Mouse (Mus musculus) limb, embryonic 11.5 days (tissue): ENCODE results near the gene Rybp. TPM values are rescaled to one million over a fixed set of nuclear protein-coding genes. Genes with fewer than 3 reads are reported as not detected.

Source experiments
- ATAC-seq: fragments of 200-750 bp; cut with Nextera tagmentation; 2 replicates; pipeline ENCODE4 v1.8.0; 2017; ENCODE audit warnings: low read depth; ENCODE audit not compliant: insufficient number of reproducible peaks, low FRiP score, low TSS enrichment
- DNase-seq: peaks from one replicate; pipeline ENCODE4 v3.0.0-alpha.2; 2015; ENCODE audit warnings: low spot score
- H3K27ac ChIP-seq: fragments of 300-500 bp; sonication (generic); replicated peaks from 2 replicates; pipeline ENCODE4 v1.5.1; 2014; ENCODE audit warnings: low read depth, mild to moderate bottlenecking, low read length
- H3K27me3 ChIP-seq: fragments of 300-500 bp; sonication (generic); 2 replicates; pipeline ENCODE4 v1.6.1; 2014; ENCODE audit warnings: mild to moderate bottlenecking, low read length, mixed read lengths; ENCODE audit not compliant: control insufficient read depth, insufficient read depth
- H3K36me3 ChIP-seq: fragments of 300-500 bp; sonication (generic); 2 replicates; pipeline ENCODE4 v1.6.1; 2014; ENCODE audit warnings: mild to moderate bottlenecking, low read length, moderate library complexity, mixed read lengths; ENCODE audit not compliant: control insufficient read depth, insufficient read depth
- H3K4me1 ChIP-seq: fragments of 300-500 bp; sonication (generic); 2 replicates; pipeline ENCODE4 v1.6.1; 2014; ENCODE audit warnings: low read length, mixed read lengths; ENCODE audit not compliant: control insufficient read depth, insufficient read depth
- H3K4me2 ChIP-seq: fragments of 300-500 bp; sonication (generic); 2 replicates; pipeline ENCODE4 v1.6.1; 2014; ENCODE audit warnings: low read depth, mild to moderate bottlenecking, moderate library complexity; ENCODE audit not compliant: severe bottlenecking
- H3K4me3 ChIP-seq: fragments of 300-500 bp; sonication (generic); 2 replicates; pipeline ENCODE4 v1.5.1; 2014; ENCODE audit warnings: low read depth, low read length
- H3K9ac ChIP-seq: fragments of 300-500 bp; sonication (generic); 2 replicates; pipeline ENCODE4 v1.6.1; 2014; ENCODE audit warnings: mild to moderate bottlenecking, low read length
- H3K9me3 ChIP-seq: fragments of 300-500 bp; sonication (generic); 2 replicates; pipeline ENCODE4 v1.6.1; 2016; ENCODE audit warnings: low read length; ENCODE audit not compliant: control insufficient read depth
- WGBS: fragments of 180-500 bp; shearing (Covaris S2); extraction: QIAGEN DNeasy Blood & Tissue Kit; methylation state at CpG from one replicate; pipeline ENCODE4 v1.1.7; 2014; 5-methylcytosine and 5-hydroxymethylcytosine counted together
- polyA plus RNA-seq: library from polyadenylated mRNA; unstranded; fragments of >200 nt; fragmentation: Nextera tagmentation; extraction: Ambion mirVana; gene quantifications from 2 replicates; pipeline ENCODE4 v1.2.1, GENCODE M21; 2014

Gene Rybp
- polyA plus RNA-seq, 1 experiment from 2014 or later: 16.0 TPM

DNA sequence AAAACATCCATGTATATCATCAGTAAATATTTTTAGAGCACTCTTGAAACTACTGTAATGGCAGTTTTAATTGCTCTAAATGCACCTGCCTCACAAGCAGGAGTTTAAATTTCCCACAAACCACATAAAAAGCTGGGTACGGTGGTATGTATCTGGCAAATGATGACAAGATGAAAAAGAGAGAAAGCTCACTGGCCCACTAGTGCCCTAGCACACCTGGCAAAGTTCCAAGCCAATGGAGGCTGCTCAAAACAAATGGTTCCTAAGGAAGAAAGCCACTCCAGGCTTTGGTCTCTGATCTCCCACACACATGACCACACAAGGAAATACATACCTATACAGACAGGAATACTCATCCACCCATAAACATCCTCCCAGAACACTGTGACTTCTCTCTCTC lies 31.9 kb downstream of the Rybp start:
- Histone ChIP-seq H3K4me3 (no peak overlapping the region), H3K36me3 (no peaks in the 10 kb centered on the region), H3K27ac (no peak overlapping the region), H3K4me2 (no peak overlapping the region), H3K27me3 (no peaks in the 10 kb centered on the region), H3K4me1 (0 out of 2 replicates have a peak, but pooled peaks cover 3% of the 10 kb centered on the region), H3K9ac (no peak overlapping the region), H3K9me3 (no peaks in the 10 kb centered on the region)
- DNase-seq (no peak), ATAC-seq (no peak)
- 78% methylated on average over 1 of the region's 1 CpGs for WGBS

DNA sequence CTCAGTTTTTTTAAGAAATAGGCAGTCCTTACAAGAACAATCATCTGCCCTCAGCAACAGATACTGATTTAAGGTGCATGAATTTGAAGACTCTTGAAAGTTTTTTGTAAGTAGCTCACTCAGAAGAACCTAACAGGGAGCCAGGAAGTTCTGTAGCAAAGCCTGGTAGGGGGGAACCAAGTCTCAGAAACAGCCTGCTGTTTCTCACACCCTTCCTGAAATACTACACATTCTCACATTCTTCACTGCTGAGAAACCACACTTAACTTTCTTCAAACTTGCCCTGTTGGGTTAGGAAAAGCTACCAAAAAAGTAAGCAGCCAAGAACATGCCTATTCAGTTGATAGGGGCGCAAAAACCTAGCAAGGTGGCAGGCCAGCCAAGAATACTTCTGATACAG lies 32.6 kb downstream of the Rybp start:
- no peak overlapping the region for H3K4me3 ChIP-seq
- WGBS: 80% methylated on average over 1 of the region's 1 CpGs
- 0 out of 2 replicates have a peak, but pooled peaks cover 3% of the 10 kb centered on the region for H3K4me1 ChIP-seq
- DNase-seq: no peak
- H3K27me3 ChIP-seq: no peaks in the 10 kb centered on the region
- no peaks in the 10 kb centered on the region for H3K9me3 ChIP-seq
- no peak overlapping the region for H3K4me2 ChIP-seq
- no peak overlapping the region for H3K9ac ChIP-seq
- no peak for ATAC-seq
- H3K27ac ChIP-seq: no peak overlapping the region
- no peaks in the 10 kb centered on the region for H3K36me3 ChIP-seq

DNA sequence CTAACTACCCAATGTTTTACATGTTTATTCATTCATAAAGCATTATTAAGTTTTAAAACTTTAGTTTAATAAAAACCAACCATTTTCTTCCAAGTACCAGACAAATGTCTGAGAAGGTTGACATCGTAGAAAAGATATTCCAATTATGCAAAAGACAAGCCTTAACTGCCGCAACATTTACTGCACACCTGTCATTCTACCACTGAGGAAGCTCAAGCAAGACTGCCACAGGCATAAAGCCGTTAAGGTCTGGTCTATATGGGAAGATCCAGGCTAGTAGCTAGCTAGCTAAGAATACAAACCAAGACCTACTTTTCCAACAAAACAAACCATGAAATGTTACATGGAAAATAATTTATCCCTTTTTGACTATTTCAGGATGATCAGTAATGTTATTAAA lies 42.8 kb downstream of the Rybp start:
- 85% methylated on average over 3 of the region's 3 CpGs for WGBS
- H3K4me3 ChIP-seq: no peak overlapping the region
- no peaks in the 10 kb centered on the region for H3K9me3 ChIP-seq
- ATAC-seq: no peak
- H3K9ac ChIP-seq: no peak overlapping the region
- H3K36me3 ChIP-seq: no peaks in the 10 kb centered on the region
- no peaks in the 10 kb centered on the region for H3K27me3 ChIP-seq
- no peak for DNase-seq
- no peaks in the 10 kb centered on the region for H3K4me1 ChIP-seq
- H3K4me2 ChIP-seq: no peak overlapping the region
- H3K27ac ChIP-seq: no peak overlapping the region

GRCm38 (mm10) chr6:100235036-100235435 lies 52.2 kb downstream of the Rybp start:
- no peaks in the 10 kb centered on the region for H3K9me3 ChIP-seq
- no peak overlapping the region for H3K9ac ChIP-seq
- ATAC-seq (no peak), DNase-seq (no peak)
- H3K27ac ChIP-seq: no peak overlapping the region
- no peaks in the 10 kb centered on the region for H3K36me3 ChIP-seq
- no peak overlapping the region for H3K4me3 ChIP-seq
- H3K4me1 ChIP-seq: 0 out of 2 replicates have a peak, but pooled peaks cover 2% of the 10 kb centered on the region
- H3K4me2 ChIP-seq: no peak overlapping the region
- no peaks in the 10 kb centered on the region for H3K27me3 ChIP-seq

- DNase-seq: no peak
Measured at GRCm38 (mm10) chr6:100233522-100233921, 53.8 kb downstream of the Rybp start.

DNA sequence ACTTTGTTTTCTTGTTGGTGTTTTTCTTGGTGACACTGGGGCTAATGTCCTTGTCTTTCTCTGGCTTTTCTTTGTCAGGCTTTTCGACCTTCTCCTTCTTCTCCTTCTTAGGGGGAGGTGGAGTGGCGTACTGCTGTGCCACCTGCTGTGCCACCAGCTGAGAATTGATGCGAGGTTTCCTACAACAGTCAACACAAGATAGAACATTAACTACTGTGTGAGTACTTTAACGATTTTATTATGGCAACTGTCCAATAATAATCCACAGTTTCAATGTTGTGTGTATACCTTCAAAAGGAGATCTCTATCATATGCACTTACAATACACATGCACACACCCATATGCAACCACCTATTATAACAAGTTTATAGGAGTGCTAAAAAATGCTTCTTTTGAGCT lies 54.2 kb downstream of the Rybp start:
- ATAC-seq (no peak), DNase-seq (no peak)
- H3K9ac ChIP-seq: no peak overlapping the region
- 72% methylated on average over 4 of the region's 4 CpGs for WGBS
- H3K36me3 ChIP-seq: no peaks in the 10 kb centered on the region
- H3K4me2 ChIP-seq: no peak overlapping the region
- H3K4me1 ChIP-seq: 0 out of 2 replicates have a peak, but pooled peaks cover 2% of the 10 kb centered on the region
- no peak overlapping the region for H3K4me3 ChIP-seq
- no peak overlapping the region for H3K27ac ChIP-seq
- no peaks in the 10 kb centered on the region for H3K27me3 ChIP-seq
- H3K9me3 ChIP-seq: no peaks in the 10 kb centered on the region

More at GRCm38 (mm10) chr6:100233522-100233921, 53.8 kb downstream of the Rybp start:
- H3K9me3 ChIP-seq: no peaks in the 10 kb centered on the region
- H3K4me2 ChIP-seq: no peak overlapping the region
- 82% methylated on average over 3 of the region's 3 CpGs for WGBS
- ATAC-seq: no peak
- no peak overlapping the region for H3K27ac ChIP-seq
- H3K36me3 ChIP-seq: no peaks in the 10 kb centered on the region
- 0 out of 2 replicates have a peak, but pooled peaks cover 2% of the 10 kb centered on the region for H3K4me1 ChIP-seq
- H3K4me3 ChIP-seq: no peak overlapping the region
- H3K9ac ChIP-seq: no peak overlapping the region
- H3K27me3 ChIP-seq: no peaks in the 10 kb centered on the region

- H3K36me3 ChIP-seq: no peaks in the 10 kb centered on the region
- H3K27me3 ChIP-seq: no peaks in the 10 kb centered on the region
- H3K9me3 ChIP-seq: no peaks in the 10 kb centered on the region
- no peak overlapping the region for H3K27ac ChIP-seq
- no peak for ATAC-seq
- WGBS: 78% methylated on average over 2 of the region's 2 CpGs
- H3K9ac ChIP-seq: no peak overlapping the region
- H3K4me3 ChIP-seq: no peak overlapping the region
- H3K4me2 ChIP-seq: no peak overlapping the region
- peaks cover 5% of the 10 kb centered on the region for H3K4me1 ChIP-seq
- no peak for DNase-seq
Measured at GRCm38 (mm10) chr6:100226204-100226603, 61.1 kb downstream of the Rybp start.

GRCm38 (mm10) chr6:100223932-100224331 lies 63.4 kb downstream of the Rybp start:
- Histone ChIP-seq H3K27me3 (no peaks in the 10 kb centered on the region), H3K9ac (no peak overlapping the region), H3K4me2 (no peak overlapping the region), H3K4me1 (peaks cover 26% of the 10 kb centered on the region), H3K4me3 (no peak overlapping the region), H3K27ac (no peak overlapping the region), H3K36me3 (no peaks in the 10 kb centered on the region), H3K9me3 (no peaks in the 10 kb centered on the region)
- ATAC-seq: no peak
- 97% methylated on average over 6 of the region's 6 CpGs for WGBS
- DNase-seq: no peak

DNA sequence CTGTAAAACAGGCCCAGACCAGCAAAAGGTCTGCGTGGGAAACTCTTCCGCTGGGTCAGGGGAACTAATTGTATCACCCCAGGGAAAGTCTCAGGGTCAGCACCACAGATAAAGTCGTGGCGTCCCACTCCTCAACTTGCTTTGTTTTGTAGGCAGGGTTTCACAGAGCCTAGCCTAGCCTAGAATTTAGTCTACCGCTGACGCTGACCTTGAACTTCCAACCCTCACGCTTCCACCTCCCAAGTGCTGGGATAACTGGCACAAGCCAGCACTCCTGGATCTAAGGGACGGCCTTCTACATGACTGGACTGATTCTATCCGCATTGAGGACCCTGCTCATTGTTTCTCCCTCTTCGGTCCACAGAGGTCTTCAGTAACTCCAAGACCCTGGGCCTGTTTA lies 63.9 kb downstream of the Rybp start:
- WGBS: 83% methylated on average over 10 of the region's 10 CpGs
- no peak overlapping the region for H3K4me2 ChIP-seq
- no peak overlapping the region for H3K27ac ChIP-seq
- no peak overlapping the region for H3K9ac ChIP-seq
- H3K4me1 ChIP-seq: peaks cover 31% of the 10 kb centered on the region
- no peaks in the 10 kb centered on the region for H3K27me3 ChIP-seq
- no peaks in the 10 kb centered on the region for H3K36me3 ChIP-seq
- no peaks in the 10 kb centered on the region for H3K9me3 ChIP-seq
- no peak overlapping the region for H3K4me3 ChIP-seq
- ATAC-seq (no peak), DNase-seq (no peak)
